Mouse (Mus musculus): Measurements from ENCODE around the gene Chd1l. TPM values are rescaled to one million over a fixed set of nuclear protein-coding genes. Genes with fewer than 3 reads are reported as not detected.

Gene Chd1l
- polyA plus RNA-seq, 1 experiment from 2014 or later = 4.4 TPM

GRCm38 (mm10) chr3:97585383-97586160 lies 24.4 kb downstream of the Chd1l start:
- H3K27ac ChIP-seq (ENCODE audit: low read length) = no peak overlapping the region
- no peaks in the 10 kb centered on the region for H3K9me3 ChIP-seq (replicated peaks; ENCODE audit: control insufficient read depth, low read length, poor library complexity, severe bottlenecking)
- no peaks in the 10 kb centered on the region for H3K27me3 ChIP-seq (ENCODE audit: control insufficient read depth, insufficient read depth, low read depth, low read length)
- H3K4me2 ChIP-seq (ENCODE audit: low read length) = peak overlapping the region; percentile 42; the same call in 1 of the 2 replicates
- H3K36me3 ChIP-seq (ENCODE audit: control insufficient read depth, insufficient read depth, low read length) = no peaks in the 10 kb centered on the region
- H3K4me1 ChIP-seq (ENCODE audit: control insufficient read depth, insufficient read depth, low read length) = no peaks in the 10 kb centered on the region
- WGBS = 54% methylated on average over 18 of the region's 18 CpGs
- H3K4me3 ChIP-seq (ENCODE audit: low read depth, low read length) = no peak overlapping the region
- ATAC-seq = peak; percentile 95
- H3K9ac ChIP-seq (ENCODE audit: low read depth, low read length) = no peak overlapping the region; the same call in 1 of the 2 replicates

GRCm38 (mm10) chr3:97573807-97574206 lies 36.2 kb downstream of the Chd1l start:
- Histone ChIP-seq H3K9ac (ENCODE audit: low read depth, low read length) (no peak overlapping the region), H3K27ac (ENCODE audit: low read length) (no peak overlapping the region), H3K27me3 (ENCODE audit: control insufficient read depth, insufficient read depth, low read depth, low read length) (no peaks in the 10 kb centered on the region), H3K4me2 (ENCODE audit: low read length) (no peak overlapping the region), H3K4me1 (ENCODE audit: control insufficient read depth, insufficient read depth, low read length) (no peaks in the 10 kb centered on the region), H3K9me3 (replicated peaks; ENCODE audit: control insufficient read depth, low read length, poor library complexity, severe bottlenecking) (no peaks in the 10 kb centered on the region), H3K4me3 (ENCODE audit: low read depth, low read length) (no peak overlapping the region), H3K36me3 (ENCODE audit: control insufficient read depth, insufficient read depth, low read length) (no peaks in the 10 kb centered on the region)
- WGBS = 89% methylated on average over 9 of the region's 9 CpGs
- ATAC-seq = no peak

GRCm38 (mm10) chr3:97564588-97564987 lies 45.4 kb downstream of the Chd1l start:
- no peak for ATAC-seq
- no peaks in the 10 kb centered on the region for H3K4me1 ChIP-seq (ENCODE audit: control insufficient read depth, insufficient read depth, low read length)
- H3K4me3 ChIP-seq (ENCODE audit: low read depth, low read length) = no peak overlapping the region
- H3K27ac ChIP-seq (ENCODE audit: low read length) = no peak overlapping the region
- H3K9ac ChIP-seq (ENCODE audit: low read depth, low read length) = no peak overlapping the region
- no peaks in the 10 kb centered on the region for H3K27me3 ChIP-seq (ENCODE audit: control insufficient read depth, insufficient read depth, low read depth, low read length)
- H3K4me2 ChIP-seq (ENCODE audit: low read length) = no peak overlapping the region
- no peaks in the 10 kb centered on the region for H3K36me3 ChIP-seq (ENCODE audit: control insufficient read depth, insufficient read depth, low read length)
- WGBS = 89% methylated on average over 5 of the region's 5 CpGs
- no peaks in the 10 kb centered on the region for H3K9me3 ChIP-seq (replicated peaks; ENCODE audit: control insufficient read depth, low read length, poor library complexity, severe bottlenecking)

- ATAC-seq = no peak
- Histone ChIP-seq H3K4me1 (ENCODE audit: control insufficient read depth, insufficient read depth, low read length) (no peaks in the 10 kb centered on the region), H3K27me3 (ENCODE audit: control insufficient read depth, insufficient read depth, low read depth, low read length) (no peaks in the 10 kb centered on the region), H3K4me2 (ENCODE audit: low read length) (no peak overlapping the region), H3K36me3 (ENCODE audit: control insufficient read depth, insufficient read depth, low read length) (no peaks in the 10 kb centered on the region), H3K9me3 (replicated peaks; ENCODE audit: control insufficient read depth, low read length, poor library complexity, severe bottlenecking) (no peaks in the 10 kb centered on the region), H3K9ac (ENCODE audit: low read depth, low read length) (no peak overlapping the region), H3K27ac (ENCODE audit: low read length) (no peak overlapping the region), H3K4me3 (ENCODE audit: low read depth, low read length) (no peak overlapping the region)
- WGBS = 92% methylated on average over 5 of the region's 5 CpGs
Measured at GRCm38 (mm10) chr3:97558554-97558953, 51.4 kb downstream of the Chd1l start.

- Histone ChIP-seq H3K4me2 (ENCODE audit: low read length) (no peak overlapping the region), H3K36me3 (ENCODE audit: control insufficient read depth, insufficient read depth, low read length) (no peaks in the 10 kb centered on the region), H3K27me3 (ENCODE audit: control insufficient read depth, insufficient read depth, low read depth, low read length) (no peaks in the 10 kb centered on the region; the same call in 1 of the 2 replicates), H3K9me3 (replicated peaks; ENCODE audit: control insufficient read depth, low read length, poor library complexity, severe bottlenecking) (no peaks in the 10 kb centered on the region), H3K9ac (ENCODE audit: low read depth, low read length) (no peak overlapping the region), H3K4me1 (ENCODE audit: control insufficient read depth, insufficient read depth, low read length) (peaks cover 2% of the 10 kb centered on the region; the same call in 1 of the 2 replicates), H3K27ac (ENCODE audit: low read length) (no peak overlapping the region), H3K4me3 (ENCODE audit: low read depth, low read length) (no peak overlapping the region)
- 30% methylated on average over 8 of the region's 8 CpGs for WGBS
- ATAC-seq = no peak
Measured at GRCm38 (mm10) chr3:97546205-97546604, 63.8 kb downstream of the Chd1l start.

- H3K4me3 ChIP-seq (ENCODE audit: low read depth, low read length) = no peak overlapping the region
- no peaks in the 10 kb centered on the region for H3K36me3 ChIP-seq (ENCODE audit: control insufficient read depth, insufficient read depth, low read length)
- 4% methylated on average over 1 of the region's 1 CpGs for WGBS
- no peak overlapping the region for H3K9ac ChIP-seq (ENCODE audit: low read depth, low read length)
- no peak overlapping the region for H3K27ac ChIP-seq (ENCODE audit: low read length)
- no peak for ATAC-seq
- H3K4me2 ChIP-seq (ENCODE audit: low read length) = no peak overlapping the region
- peaks cover 2% of the 10 kb centered on the region; the same call in 1 of the 2 replicates for H3K4me1 ChIP-seq (ENCODE audit: control insufficient read depth, insufficient read depth, low read length)
- no peaks in the 10 kb centered on the region for H3K9me3 ChIP-seq (replicated peaks; ENCODE audit: control insufficient read depth, low read length, poor library complexity, severe bottlenecking)
- no peaks in the 10 kb centered on the region for H3K27me3 ChIP-seq (ENCODE audit: control insufficient read depth, insufficient read depth, low read depth, low read length)
Measured at GRCm38 (mm10) chr3:97540171-97540570, 69.8 kb downstream of the Chd1l start.

GRCm38 (mm10) chr3:97538634-97539033 lies 71.4 kb downstream of the Chd1l start:
- Histone ChIP-seq H3K4me1 (ENCODE audit: control insufficient read depth, insufficient read depth, low read length) (peaks cover 2% of the 10 kb centered on the region; the same call in 1 of the 2 replicates), H3K4me3 (ENCODE audit: low read depth, low read length) (no peak overlapping the region), H3K36me3 (ENCODE audit: control insufficient read depth, insufficient read depth, low read length) (no peaks in the 10 kb centered on the region), H3K9ac (ENCODE audit: low read depth, low read length) (no peak overlapping the region), H3K27me3 (ENCODE audit: control insufficient read depth, insufficient read depth, low read depth, low read length) (no peaks in the 10 kb centered on the region), H3K9me3 (replicated peaks; ENCODE audit: control insufficient read depth, low read length, poor library complexity, severe bottlenecking) (no peaks in the 10 kb centered on the region), H3K4me2 (ENCODE audit: low read length) (no peak overlapping the region), H3K27ac (ENCODE audit: low read length) (no peak overlapping the region)
- ATAC-seq = no peak
- 50% methylated on average over 1 of the region's 1 CpGs for WGBS

GRCm38 (mm10) chr3:97537006-97537405 lies 73.0 kb downstream of the Chd1l start:
- Histone ChIP-seq H3K27me3 (ENCODE audit: control insufficient read depth, insufficient read depth, low read depth, low read length) (no peaks in the 10 kb centered on the region), H3K9ac (ENCODE audit: low read depth, low read length) (no peak overlapping the region), H3K36me3 (ENCODE audit: control insufficient read depth, insufficient read depth, low read length) (no peaks in the 10 kb centered on the region), H3K9me3 (replicated peaks; ENCODE audit: control insufficient read depth, low read length, poor library complexity, severe bottlenecking) (no peaks in the 10 kb centered on the region), H3K4me3 (ENCODE audit: low read depth, low read length) (no peak overlapping the region), H3K27ac (ENCODE audit: low read length) (no peak overlapping the region), H3K4me2 (ENCODE audit: low read length) (no peak overlapping the region), H3K4me1 (ENCODE audit: control insufficient read depth, insufficient read depth, low read length) (peaks cover 2% of the 10 kb centered on the region; the same call in 1 of the 2 replicates)
- 84% methylated on average over 2 of the region's 2 CpGs for WGBS
- ATAC-seq = no peak

GRCm38 (mm10) chr3:97535660-97536059 lies 74.3 kb downstream of the Chd1l start:
- WGBS = 89% methylated on average over 5 of the region's 5 CpGs
- Histone ChIP-seq H3K4me2 (ENCODE audit: low read length) (no peak overlapping the region), H3K9ac (ENCODE audit: low read depth, low read length) (no peak overlapping the region), H3K27me3 (ENCODE audit: control insufficient read depth, insufficient read depth, low read depth, low read length) (no peaks in the 10 kb centered on the region), H3K9me3 (replicated peaks; ENCODE audit: control insufficient read depth, low read length, poor library complexity, severe bottlenecking) (no peaks in the 10 kb centered on the region), H3K4me1 (ENCODE audit: control insufficient read depth, insufficient read depth, low read length) (peaks cover 2% of the 10 kb centered on the region; the same call in 1 of the 2 replicates), H3K36me3 (ENCODE audit: control insufficient read depth, insufficient read depth, low read length) (no peaks in the 10 kb centered on the region), H3K27ac (ENCODE audit: low read length) (no peak overlapping the region), H3K4me3 (ENCODE audit: low read depth, low read length) (no peak overlapping the region)
- ATAC-seq = no peak
